ENCODE assay signal across 26 mouse cellular contexts in the genomic region with DNA sequence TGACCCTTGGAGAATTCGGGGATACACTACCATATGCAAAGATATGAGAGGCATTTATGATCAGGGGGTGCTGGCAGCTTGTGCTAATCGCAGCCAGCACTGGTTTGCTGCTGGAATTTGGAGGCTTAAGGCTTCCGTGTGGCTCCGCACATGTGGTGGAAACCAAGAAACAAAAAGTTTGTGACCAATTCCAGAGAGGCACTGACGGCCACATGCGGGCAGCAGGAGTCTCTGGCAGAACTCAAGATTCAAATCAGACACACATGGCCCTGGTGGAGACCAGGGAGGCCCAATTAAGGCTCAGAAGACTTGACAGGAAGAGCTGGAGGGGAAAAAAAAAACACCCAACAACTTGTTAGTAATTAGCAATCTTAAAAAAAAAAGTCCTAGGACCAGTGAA.
DNase-seq lines count a peak whose midpoint lies in the region; ATAC-seq lines count a peak whose summit lies in the region.
"Had no signal": no experiment of that assay in that cellular context is flagged by ENCODE, and none has a peak within 500 bp of the region (broad histone marks: within the 10 kb centered on the region; RNA-seq: fewer than 3 reads in every experiment).

No protein-coding gene starts in this region.

- no peaks in the 10 kb centered on the region for H3K36me3 ChIP-seq in hindbrain, embryonic 10.5 days
- no peaks in the 10 kb centered on the region for H3K36me3 ChIP-seq in hindbrain, embryonic 13.5 days
- H3K36me3 ChIP-seq in embryonic facial prominence, embryonic 14.5 days (ENCODE audit: control insufficient read depth, insufficient read depth, low read length), result no peaks in the 10 kb centered on the region
- H3K36me3 ChIP-seq in limb, embryonic 11.5 days (ENCODE audit: control insufficient read depth, insufficient read depth, low read length), result no peaks in the 10 kb centered on the region
- H3K36me3 ChIP-seq: heart, embryonic 13.5 days; kidney, embryonic 15.5 days; lung, embryonic 15.5 days; neural tube, embryonic 12.5 days had no signal

- DNase-seq in hindbrain, embryonic 10.5 days (ENCODE audit: low spot score), result no peak
- peak; percentile 64 for DNase-seq in embryonic facial prominence, embryonic 14.5 days (ENCODE audit: low spot score)
- peak; percentile 64 for DNase-seq in limb, embryonic 11.5 days (ENCODE audit: low spot score)
- no peak for DNase-seq in spleen, postnatal 10 days (ENCODE audit: low spot score in 2 of 2)
- DNase-seq in neural tube, embryonic 10.5 days (ENCODE audit: extremely low spot score, low spot score), result no peak
- DNase-seq in lung, postnatal 25 days (ENCODE audit: low spot score), result no peak
- DNase-seq: adrenal gland, postnatal 25 days; cerebellum, adult 11-12 months; cerebellum, postnatal 10 days; gastrocnemius, adult 2 months; heart, adult 2 months; heart, postnatal 10 days; kidney, postnatal 25 days; lung, postnatal 36 days; right cerebral cortex, adult 18-20 months; thymus, postnatal 4 days had no signal

- H3K4me2 ChIP-seq in hindbrain, embryonic 13.5 days, result no peak overlapping the region
- H3K4me2 ChIP-seq in embryonic facial prominence, embryonic 14.5 days (ENCODE audit: low read depth, low read length), result no peak overlapping the region
- H3K4me2 ChIP-seq in limb, embryonic 11.5 days (ENCODE audit: low read depth, severe bottlenecking), result no peak overlapping the region
- H3K4me2 ChIP-seq: heart, embryonic 13.5 days; kidney, embryonic 15.5 days; liver, embryonic 11.5 days; lung, embryonic 15.5 days; midbrain, embryonic 11.5 days; neural tube, embryonic 12.5 days had no signal

- 76% methylated on average over 6 of the region's 6 CpGs for WGBS in hindbrain, embryonic 10.5 days
- WGBS in hindbrain, embryonic 13.5 days, result 84% methylated on average over 6 of the region's 6 CpGs
- 50% methylated on average over 6 of the region's 6 CpGs for WGBS in embryonic facial prominence, embryonic 14.5 days
- 16% methylated on average over 6 of the region's 6 CpGs for WGBS in limb, embryonic 11.5 days

- ATAC-seq in hindbrain, embryonic 13.5 days (ENCODE audit: low FRiP score), result no peak
- ATAC-seq in embryonic facial prominence, embryonic 14.5 days (ENCODE audit: low read depth), result no peak
- no peak for ATAC-seq in limb, embryonic 11.5 days (ENCODE audit: insufficient number of reproducible peaks, low FRiP score, low TSS enrichment, low read depth)
- ATAC-seq: forebrain, embryonic 14.5 days; intestine, postnatal 0 days; midbrain, embryonic 16.5 days had no signal

- no peak overlapping the region for H3K4me3 ChIP-seq in hindbrain, embryonic 10.5 days
- no peak overlapping the region for H3K4me3 ChIP-seq in hindbrain, embryonic 13.5 days
- H3K4me3 ChIP-seq in embryonic facial prominence, embryonic 14.5 days (ENCODE audit: low read depth, low read length), result no peak overlapping the region
- no peak overlapping the region for H3K4me3 ChIP-seq in limb, embryonic 11.5 days (ENCODE audit: low read depth, low read length)
- H3K4me3 ChIP-seq: gastrocnemius, adult 2 months; heart, adult 2 months; heart, embryonic 13.5 days; kidney, embryonic 15.5 days; lung, embryonic 15.5 days; neural tube, embryonic 12.5 days had no signal

- H3K27ac ChIP-seq in hindbrain, embryonic 10.5 days, result 0 out of 2 replicates have a peak overlapping the region, but pooled peaks have one; percentile 12
- H3K27ac ChIP-seq in hindbrain, embryonic 13.5 days, result no peak overlapping the region
- peak overlapping the region; percentile 75 for H3K27ac ChIP-seq in embryonic facial prominence, embryonic 14.5 days (replicated peaks; ENCODE audit: low read depth, low read length)
- H3K27ac ChIP-seq in limb, embryonic 11.5 days (replicated peaks; ENCODE audit: low read depth, low read length), result peak overlapping the region; percentile 80
- H3K27ac ChIP-seq: gastrocnemius, adult 2 months; heart, adult 2 months; heart, embryonic 13.5 days; lung, embryonic 15.5 days; neural tube, embryonic 12.5 days had no signal

- H3K4me1 ChIP-seq in hindbrain, embryonic 10.5 days (replicated peaks), result peaks cover 17% of the 10 kb centered on the region
- H3K4me1 ChIP-seq in hindbrain, embryonic 13.5 days (replicated peaks), result no peaks in the 10 kb centered on the region; the same call in 1 of the 2 replicates
- H3K4me1 ChIP-seq in embryonic facial prominence, embryonic 14.5 days (ENCODE audit: control insufficient read depth, insufficient read depth, low read length), result peaks cover 29% of the 10 kb centered on the region
- peaks cover 17% of the 10 kb centered on the region for H3K4me1 ChIP-seq in limb, embryonic 11.5 days (ENCODE audit: control insufficient read depth, insufficient read depth, low read length)
- H3K4me1 ChIP-seq: lung, embryonic 15.5 days; neural tube, embryonic 12.5 days had no signal

- H3K9me3 ChIP-seq in hindbrain, embryonic 10.5 days, result no peaks in the 10 kb centered on the region
- H3K9me3 ChIP-seq in hindbrain, embryonic 13.5 days, result no peaks in the 10 kb centered on the region
- no peaks in the 10 kb centered on the region for H3K9me3 ChIP-seq in embryonic facial prominence, embryonic 14.5 days (ENCODE audit: control insufficient read depth, low read length)
- no peaks in the 10 kb centered on the region for H3K9me3 ChIP-seq in limb, embryonic 11.5 days (ENCODE audit: control insufficient read depth, low read length)
- H3K9me3 ChIP-seq: heart, embryonic 13.5 days; kidney, embryonic 15.5 days; lung, embryonic 15.5 days; neural tube, embryonic 12.5 days had no signal

- H3K27me3 ChIP-seq in hindbrain, embryonic 10.5 days (ENCODE audit: insufficient read depth, poor library complexity, severe bottlenecking), result no peaks in the 10 kb centered on the region
- no peaks in the 10 kb centered on the region for H3K27me3 ChIP-seq in hindbrain, embryonic 13.5 days
- no peaks in the 10 kb centered on the region for H3K27me3 ChIP-seq in embryonic facial prominence, embryonic 14.5 days (replicated peaks; ENCODE audit: control insufficient read depth, insufficient read depth, low read length)
- no peaks in the 10 kb centered on the region for H3K27me3 ChIP-seq in limb, embryonic 11.5 days (ENCODE audit: control insufficient read depth, insufficient read depth, low read length)
- H3K27me3 ChIP-seq: heart, embryonic 13.5 days; kidney, embryonic 15.5 days; lung, embryonic 15.5 days; neural tube, embryonic 12.5 days had no signal

- no peak overlapping the region for H3K9ac ChIP-seq in hindbrain, embryonic 13.5 days
- no peak overlapping the region for H3K9ac ChIP-seq in embryonic facial prominence, embryonic 14.5 days (ENCODE audit: low read depth, low read length)
- H3K9ac ChIP-seq in limb, embryonic 11.5 days (ENCODE audit: low read length), result no peak overlapping the region
- H3K9ac ChIP-seq: heart, embryonic 13.5 days; kidney, embryonic 15.5 days; lung, embryonic 15.5 days; neural tube, embryonic 12.5 days had no signal

Comparison
In these comparisons a context has a peak if more than half of its experiments do, and no peak if none do; other contexts are left out.
1. DNase-seq: peak in embryonic facial prominence, embryonic 14.5 days (single experiment) and limb, embryonic 11.5 days (single experiment); none in hindbrain, embryonic 10.5 days (single experiment), spleen, postnatal 10 days (0 of 2), neural tube, embryonic 10.5 days (single experiment) and lung, postnatal 25 days (single experiment).